Mouse (Mus musculus) ovary, adult 18-20 months (tissue): ENCODE data around the gene Pde6c.

Experiments
- DNase-seq: peaks from one replicate; pipeline ENCODE4 v3.0.0; 2022; ENCODE audit warnings: low spot score, mixed read lengths

Gene Pde6c

DNA sequence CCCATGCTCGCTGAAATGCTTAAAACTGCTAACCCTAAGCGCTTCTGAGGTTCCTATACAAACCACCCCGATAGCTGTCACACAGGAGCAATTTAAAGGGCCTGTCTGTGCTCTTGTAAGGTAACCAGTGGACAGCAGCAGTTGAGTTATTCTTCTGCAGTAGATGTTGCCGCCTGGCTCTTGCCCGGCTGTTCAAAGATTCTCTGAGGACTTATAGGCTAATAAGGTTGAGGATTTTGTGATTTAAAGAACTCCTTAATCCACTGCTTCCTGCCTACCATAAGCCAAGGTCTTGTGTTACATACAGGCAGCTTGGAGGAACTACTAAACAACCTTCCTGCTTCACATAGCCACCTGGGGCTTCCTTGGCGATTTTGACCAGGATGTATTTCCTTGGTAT lies at the start of gene Pde6c:
TSS of gene Pde6c (plus strand) at position 301 of the 400 bp plus-strand sequence.
- DNase-seq = no peak

- no peak for DNase-seq
Observed at GRCm38 (mm10) chr19:38082931-38083525, 49.6 kb upstream of the Pde6c start.

DNA sequence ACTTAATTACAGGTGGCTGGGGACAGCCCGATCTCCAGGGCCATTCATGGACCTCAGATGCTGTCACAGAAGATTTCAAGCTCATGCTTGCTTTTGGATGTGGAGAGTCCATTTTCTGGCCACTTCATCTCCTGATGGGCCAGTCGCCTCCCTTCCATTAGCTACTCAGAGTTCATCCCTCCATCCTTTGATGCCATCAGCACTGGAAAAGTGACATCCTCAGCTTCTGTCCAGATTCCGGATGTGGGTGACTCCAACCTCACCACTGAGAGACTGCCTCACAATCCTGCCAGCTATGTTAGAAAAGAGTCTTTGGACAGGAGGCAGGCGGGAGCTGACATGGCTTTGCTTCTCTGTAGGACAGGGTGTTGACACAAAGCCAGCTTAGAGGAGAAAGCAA lies 46.7 kb upstream of the Pde6c start:
- no peak for DNase-seq

- DNase-seq = no peak
Observed at GRCm38 (mm10) chr19:38086948-38087551, 45.5 kb upstream of the Pde6c start.

DNA sequence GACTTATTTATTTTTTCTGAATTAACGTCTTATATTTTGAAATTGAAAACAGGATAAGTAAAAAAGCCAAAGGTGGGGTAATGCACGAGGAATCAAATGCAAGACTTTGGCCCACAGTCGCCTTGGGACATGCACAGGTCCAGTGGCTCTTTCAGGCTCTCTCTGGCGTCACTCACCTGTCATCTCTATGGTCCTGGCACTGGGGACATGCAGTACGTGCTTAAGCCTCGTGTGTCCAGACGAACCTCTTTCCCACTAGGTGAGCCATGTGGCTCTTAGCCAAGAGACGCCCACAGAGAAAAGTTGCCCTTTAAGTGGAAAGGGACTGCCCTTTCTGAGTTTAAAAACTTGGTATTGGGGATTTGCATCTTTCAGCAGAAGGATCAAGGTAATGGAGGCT lies 43.2 kb upstream of the Pde6c start:
- no peak for DNase-seq

DNA sequence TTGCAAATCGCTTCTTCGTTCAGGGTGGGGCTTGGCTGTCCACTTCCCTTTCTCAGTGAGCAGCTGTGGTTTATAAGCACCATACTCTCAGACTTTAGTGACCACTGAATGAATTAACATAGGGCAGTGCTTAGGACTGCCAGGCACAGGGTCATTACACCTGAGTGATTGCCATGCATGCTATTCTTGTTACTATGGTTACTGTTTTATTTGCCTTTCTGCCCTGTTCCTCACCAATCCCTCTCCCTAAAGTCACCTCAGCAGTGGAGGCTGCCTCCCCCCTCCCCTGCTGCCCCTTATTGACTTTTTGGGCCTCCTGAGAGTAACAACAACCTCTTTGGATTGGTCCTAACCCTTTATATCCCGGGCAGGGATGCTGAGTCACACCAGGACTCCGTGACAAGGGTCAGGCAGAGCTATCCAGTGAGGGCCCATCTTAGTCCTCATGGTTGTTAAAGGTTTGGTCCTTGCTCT lies 41.0 kb upstream of the Pde6c start:
- no peak for DNase-seq

DNA sequence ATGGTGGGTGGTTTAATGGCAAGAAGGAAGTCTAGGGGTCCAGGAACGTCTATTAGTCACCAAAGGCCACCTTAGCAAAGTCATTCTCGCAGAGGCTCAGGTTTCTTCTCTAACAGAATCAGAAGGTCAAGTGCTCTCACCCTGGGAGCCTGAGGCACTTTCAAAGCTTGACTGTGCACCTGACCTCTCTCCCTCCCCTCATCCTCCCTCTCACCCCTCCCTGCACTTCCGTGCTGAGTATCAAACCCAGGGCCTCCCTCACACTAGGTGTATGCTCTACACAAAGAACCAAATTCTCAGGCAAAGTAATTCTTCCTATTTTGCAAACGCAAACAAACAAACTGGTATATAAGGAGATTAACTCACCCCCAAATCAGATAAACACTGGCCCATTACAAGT lies 36.4 kb upstream of the Pde6c start:
- DNase-seq = no peak

DNA sequence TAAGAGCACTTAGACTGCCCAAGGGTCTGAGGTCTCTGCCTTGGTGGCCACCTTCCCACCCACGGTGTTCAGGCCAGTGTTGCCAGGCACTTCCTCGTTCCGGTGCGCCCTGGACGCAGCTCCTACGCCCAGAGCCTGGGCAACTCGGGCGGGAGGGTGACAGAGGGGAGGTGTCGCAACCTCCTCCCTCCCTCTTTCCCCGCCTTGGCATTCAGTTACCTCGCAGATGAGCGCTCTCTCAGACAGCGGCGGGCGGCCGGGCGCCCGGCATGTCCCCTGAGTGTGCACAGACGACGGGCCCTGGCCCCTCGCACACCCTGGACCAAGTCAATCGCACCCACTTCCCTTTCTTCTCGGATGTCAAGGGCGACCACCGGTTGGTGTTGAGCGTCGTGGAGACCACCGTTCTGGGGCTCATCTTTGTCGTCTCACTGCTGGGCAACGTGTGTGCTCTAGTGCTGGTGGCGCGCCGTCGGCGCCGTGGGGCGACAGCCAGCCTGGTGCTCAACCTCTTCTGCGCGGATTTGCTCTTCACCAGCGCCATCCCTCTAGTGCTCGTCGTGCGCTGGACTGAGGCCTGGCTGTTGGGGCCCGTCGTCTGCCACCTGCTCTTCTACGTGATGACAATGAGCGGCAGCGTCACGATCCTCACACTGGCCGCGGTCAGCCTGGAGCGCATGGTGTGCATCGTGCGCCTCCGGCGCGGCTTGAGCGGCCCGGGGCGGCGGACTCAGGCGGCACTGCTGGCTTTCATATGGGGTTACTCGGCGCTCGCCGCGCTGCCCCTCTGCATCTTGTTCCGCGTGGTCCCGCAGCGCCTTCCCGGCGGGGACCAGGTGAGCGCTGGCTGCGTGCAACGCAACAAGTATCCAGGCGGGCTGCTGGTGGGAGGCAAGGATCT lies 35.5 kb upstream of the Pde6c start, which contains the start of gene Ffar4:
TSS of gene Ffar4 (plus strand) at position 214 of the 901 bp plus-strand sequence.
- no peak for DNase-seq

GRCm38 (mm10) chr19:38107871-38108270 lies 24.7 kb upstream of the Pde6c start:
- DNase-seq = no peak

DNA sequence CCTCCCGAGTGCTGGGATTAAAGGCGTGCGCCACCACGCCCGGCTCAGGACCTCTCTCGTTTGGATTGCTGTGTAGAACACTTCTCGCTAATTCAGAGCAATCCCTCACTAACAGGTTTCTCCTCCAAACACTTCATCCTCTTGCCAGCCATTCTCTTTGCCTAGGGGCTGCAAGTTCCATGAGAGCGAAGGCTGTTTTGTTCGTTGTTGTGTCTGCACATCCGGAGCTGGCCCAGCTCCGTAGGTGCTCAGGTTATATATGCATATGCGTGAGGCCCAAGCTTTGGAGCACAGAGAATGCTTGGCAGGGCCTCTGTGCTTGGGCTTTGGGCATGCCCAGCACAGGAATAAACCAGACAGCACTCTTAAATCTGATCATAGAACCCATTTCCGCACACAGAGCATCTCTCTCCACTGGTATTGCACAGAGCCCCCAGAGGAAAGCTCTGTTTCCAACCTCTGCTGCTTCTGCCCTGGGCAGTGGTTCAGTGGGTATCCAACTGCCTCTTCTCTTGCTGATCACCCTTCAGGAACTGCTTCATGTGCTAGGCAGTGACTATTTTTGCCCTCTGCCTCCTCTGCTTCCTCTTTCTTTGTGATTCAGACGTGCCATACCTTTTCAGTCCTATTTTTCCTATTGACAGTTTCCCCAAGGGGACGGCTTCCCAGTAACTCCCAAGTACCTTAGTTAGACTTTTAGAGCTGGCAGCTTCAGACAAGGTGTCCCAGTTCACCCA lies 22.9 kb upstream of the Pde6c start:
- no peak for DNase-seq

DNA sequence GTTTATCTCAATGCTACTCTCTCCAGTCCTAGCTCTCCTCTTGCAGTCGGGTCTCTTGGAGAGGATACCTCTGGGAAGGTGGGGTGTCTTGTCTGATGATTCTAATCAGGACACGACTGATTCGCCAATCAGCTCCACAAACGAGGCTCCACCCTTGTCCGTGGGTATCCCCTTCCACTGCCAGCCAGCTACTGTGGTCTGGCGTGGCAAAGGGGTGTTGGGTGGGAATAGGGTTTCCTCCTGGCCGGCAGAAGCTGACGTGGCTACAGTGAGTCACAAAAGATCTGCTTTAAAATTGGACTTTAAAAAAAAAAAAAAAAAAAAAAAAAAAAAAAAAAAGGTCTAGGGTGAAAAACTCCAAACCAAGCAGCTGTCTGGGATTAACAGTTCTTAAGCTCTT lies 21.5 kb upstream of the Pde6c start:
- DNase-seq = no peak

DNA sequence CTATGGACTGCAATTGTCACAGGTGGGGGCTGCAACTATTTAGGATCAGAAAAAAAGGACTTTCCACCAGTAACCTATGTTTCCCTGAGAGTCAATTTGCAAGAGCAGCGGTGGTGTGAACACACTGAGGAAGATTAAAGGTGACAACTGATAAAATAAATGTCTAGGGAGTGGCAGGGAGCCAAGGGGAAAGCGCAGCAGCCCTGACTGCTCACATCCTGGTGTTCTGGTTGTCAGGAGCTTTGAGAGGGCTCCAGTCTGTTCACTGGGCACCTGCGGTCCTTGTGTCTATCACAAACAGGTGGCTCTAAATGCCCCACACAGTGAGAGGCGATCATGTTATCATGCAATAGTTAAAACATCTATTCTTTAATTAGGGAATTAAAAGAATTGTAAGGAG lies 20.0 kb upstream of the Pde6c start:
- no peak for DNase-seq

GRCm38 (mm10) chr19:38114834-38115491 lies 17.6 kb upstream of the Pde6c start:
- DNase-seq = no peak

DNA sequence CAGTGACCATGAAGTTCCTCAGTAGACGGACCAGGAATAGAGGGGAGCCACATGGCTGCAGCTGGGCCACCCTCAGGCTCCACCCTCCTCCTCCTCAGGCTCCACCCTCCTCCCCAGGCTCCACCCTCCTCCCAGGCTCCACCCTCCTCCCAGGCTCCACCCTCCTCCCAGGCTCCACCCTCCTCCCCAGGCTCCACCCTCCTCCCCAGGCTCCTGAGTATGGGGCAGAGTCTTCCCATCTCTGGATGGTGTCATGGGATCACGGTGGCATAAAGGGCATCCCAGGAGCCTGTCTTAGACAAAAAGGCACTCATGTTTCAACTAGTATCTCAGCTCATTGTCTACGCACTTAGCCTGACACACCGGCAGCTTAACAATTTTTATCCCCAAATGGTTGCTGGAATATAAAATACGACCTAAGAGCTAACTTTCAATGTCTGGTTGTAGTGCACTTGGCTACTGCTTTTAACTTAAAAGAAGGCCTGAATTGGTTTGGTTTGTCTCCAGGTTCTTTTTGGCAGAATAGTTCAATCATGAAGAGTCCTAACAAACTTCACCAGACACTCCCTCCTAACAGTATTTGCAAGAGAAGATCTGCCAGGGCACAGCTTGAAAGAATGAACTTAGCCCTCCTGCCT lies 12.3 kb upstream of the Pde6c start:
- no peak for DNase-seq

DNA sequence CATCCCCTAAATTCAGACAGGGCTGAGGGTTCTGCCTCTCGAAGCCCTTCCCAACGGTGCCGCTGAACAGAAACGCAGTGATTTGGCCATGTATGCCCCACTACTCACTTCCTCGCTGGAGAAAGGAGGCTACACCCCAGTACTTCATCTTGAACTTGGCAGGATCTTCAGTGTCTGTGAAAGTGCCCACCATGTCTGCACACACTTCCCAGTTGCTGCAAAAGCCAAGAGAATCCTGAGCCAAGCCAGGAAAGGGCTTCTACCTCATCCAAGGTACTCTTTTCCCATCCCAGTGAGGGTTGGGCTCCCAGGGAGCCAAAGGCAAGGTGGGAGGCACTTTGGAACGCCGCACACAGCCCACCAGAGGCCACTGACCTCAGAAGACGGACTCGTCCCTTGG lies 8.7 kb upstream of the Pde6c start:
- no peak for DNase-seq

GRCm38 (mm10) chr19:38124401-38125218 lies 8.0 kb upstream of the Pde6c start:
- DNase-seq = no peak

DNA sequence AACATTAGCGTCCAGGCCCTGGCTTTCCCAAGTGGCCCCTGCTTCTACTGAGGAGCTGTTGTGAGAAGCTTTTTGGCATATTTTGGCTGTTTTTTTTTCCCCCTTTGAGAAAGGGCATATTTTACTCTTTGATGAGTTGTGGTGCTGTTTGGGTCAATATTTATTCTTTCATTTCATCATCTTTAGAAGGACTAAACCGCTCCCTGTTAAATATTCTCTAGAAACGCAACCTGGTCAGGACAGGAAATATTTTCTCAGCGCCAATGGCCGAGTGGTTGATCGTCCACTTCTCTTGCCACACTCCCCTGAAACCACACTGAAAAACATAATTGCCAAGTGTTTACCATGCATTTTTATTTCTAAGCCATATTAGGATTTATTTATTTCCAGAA lies 7.4 kb upstream of the Pde6c start, which contains the start of gene Rbp4:
TSS of gene Rbp4 (minus strand) at position 63 of the 392 bp plus-strand sequence.
- DNase-seq = no peak

DNA sequence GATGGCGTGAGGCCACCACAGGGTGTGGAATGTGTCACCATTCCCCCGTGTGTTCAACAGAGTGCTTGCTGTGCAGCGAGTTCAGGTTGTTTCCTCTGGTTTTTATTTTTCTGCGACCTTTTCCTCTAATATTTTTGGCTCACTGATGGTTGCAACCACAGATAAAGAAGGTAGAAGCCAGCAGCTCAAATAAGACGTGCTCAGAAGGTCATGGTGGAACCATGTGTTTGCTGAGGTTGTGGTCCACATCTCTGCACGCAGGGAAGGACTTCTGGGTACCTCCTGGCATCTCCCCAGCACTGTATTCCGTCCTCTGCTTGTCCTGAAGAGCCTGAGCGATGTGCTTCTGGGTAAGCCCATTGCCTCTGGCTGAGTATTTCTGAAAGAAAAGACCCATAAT lies 5.9 kb upstream of the Pde6c start:
- no peak for DNase-seq

- no peak for DNase-seq
Observed at GRCm38 (mm10) chr19:38133986-38134385, 1.4 kb downstream of the Pde6c start.

DNA sequence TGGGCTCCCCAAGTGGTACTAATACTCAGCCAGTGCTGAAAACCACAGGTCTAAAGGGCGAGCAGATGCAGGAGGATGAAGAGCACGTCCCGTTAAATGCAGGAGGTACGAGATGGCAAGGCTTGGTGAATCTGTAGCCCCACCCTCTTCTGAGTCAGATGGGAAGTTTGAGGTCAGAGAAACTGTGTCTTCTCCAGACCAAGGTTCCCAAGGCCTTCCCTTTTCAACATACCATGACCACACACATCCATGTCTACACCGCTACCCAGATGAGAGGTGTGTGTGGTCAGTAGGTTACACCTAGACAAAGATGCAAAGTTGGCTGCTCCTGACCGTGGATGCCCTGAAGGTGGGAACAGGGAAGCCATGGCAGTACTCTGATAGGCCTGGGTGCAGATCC lies 2.2 kb downstream of the Pde6c start:
- DNase-seq = no peak
